Mouse (Mus musculus) liver, adult 2 months (tissue): ENCODE results near the gene Treml1.

Experiments
- CTCF ChIP-seq: fragments of 200-500 bp; IDR thresholded peaks from 2 replicates; pipeline ENCODE4 v1.5.1; 2011; ENCODE audit warnings: low read depth, low read length, control low read depth
- POLR2A ChIP-seq: fragments of 200-500 bp; IDR thresholded peaks from 2 replicates; pipeline ENCODE4 v1.6.1; 2011; ENCODE audit warnings: low read length, control low read depth; ENCODE audit not compliant: insufficient read depth; ENCODE audit errors: extremely low read depth

- TF ChIP-seq POLR2A = no peak
- TF ChIP-seq CTCF = no peak
These were observed 51.5 kb downstream of the Treml1 start for GRCm38 (mm10) chr17:48411241-48411640.
